Mouse (Mus musculus): ENCODE results near the gene Gm2056. TPM values are rescaled to one million over a fixed set of nuclear protein-coding genes. Genes with fewer than 3 reads are reported as not detected.
"Not testable (repeated sequence)": the region's sequence is repeated elsewhere in the genome, so short reads cannot be mapped to it uniquely, and the experiment has no call there.

Gene Gm2056
- total RNA-seq (2012; rRNA removed) (not detected in 2 replicates), polyA plus RNA-seq (2012; ENCODE audit: insufficient read depth in 1 of 2, insufficient read length in 2 of 2, low read depth in 1 of 2, low replicate concordance in 2 of 2, missing spikeins in 1 of 2) (not detected)

- H3K9me3 ChIP-seq (replicated peaks; ENCODE audit: insufficient read depth, low read length); H3K36me3 ChIP-seq (ENCODE audit: control insufficient read depth in 1 of 2, insufficient read depth in 2 of 2, low read length in 2 of 2); H3K4me3 ChIP-seq (ENCODE audit: control insufficient read depth in 1 of 2, insufficient read depth in 1 of 2, low read depth in 2 of 2, low read length in 2 of 2); DNase-seq (ENCODE audit: low read depth, low spot score); H3K79me2 ChIP-seq (ENCODE audit: control insufficient read depth, insufficient read depth, low read length, poor library complexity); H3K27me3 ChIP-seq (ENCODE audit: control insufficient read depth in 1 of 2, insufficient read depth in 2 of 2, low read length in 2 of 2); H3K4me1 ChIP-seq (ENCODE audit: control insufficient read depth in 1 of 2, insufficient read depth in 2 of 2, low read length in 2 of 2); H3K9ac ChIP-seq (ENCODE audit: control insufficient read depth, low read depth, low read length, poor library complexity, severe bottlenecking); H3K27ac ChIP-seq (ENCODE audit: control insufficient read depth, low read depth, low read length): not testable (repeated sequence)
Measured at GRCm38 (mm10) chr12:88026704-88027103, at the start of gene Gm2056. Gene Gm2056, plus strand, starts transcription at chr12:88027004.

DNA sequence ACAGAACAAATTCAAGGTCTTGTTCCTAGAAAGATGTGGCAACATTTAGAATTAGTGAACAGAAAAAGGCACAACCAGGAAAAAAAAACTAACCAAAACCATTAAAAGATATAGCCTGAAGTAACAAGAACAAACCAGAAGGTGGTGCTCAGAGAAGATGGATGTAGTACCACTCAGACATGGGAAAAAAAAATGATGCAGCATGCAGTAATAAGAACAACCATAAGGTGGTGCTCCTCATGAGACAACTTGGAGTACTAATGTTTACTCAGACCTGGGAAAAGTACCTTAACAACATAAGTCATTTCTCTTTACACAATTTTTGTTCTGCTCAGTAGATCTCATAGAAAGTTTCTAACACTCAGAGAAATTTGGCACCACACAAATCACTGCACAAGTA is 42.8 kb upstream of the Gm2056 start:
- not testable (repeated sequence) for H3K9ac ChIP-seq (ENCODE audit: control insufficient read depth, low read depth, low read length, poor library complexity, severe bottlenecking); H3K4me1 ChIP-seq (ENCODE audit: control insufficient read depth in 1 of 2, insufficient read depth in 2 of 2, low read length in 2 of 2); H3K4me3 ChIP-seq (ENCODE audit: control insufficient read depth in 1 of 2, insufficient read depth in 1 of 2, low read depth in 2 of 2, low read length in 2 of 2); H3K27ac ChIP-seq (ENCODE audit: control insufficient read depth, low read depth, low read length); H3K27me3 ChIP-seq (ENCODE audit: control insufficient read depth in 1 of 2, insufficient read depth in 2 of 2, low read length in 2 of 2); H3K79me2 ChIP-seq (ENCODE audit: control insufficient read depth, insufficient read depth, low read length, poor library complexity); H3K36me3 ChIP-seq (ENCODE audit: control insufficient read depth in 1 of 2, insufficient read depth in 2 of 2, low read length in 2 of 2); H3K9me3 ChIP-seq (replicated peaks; ENCODE audit: insufficient read depth, low read length)
- DNase-seq (ENCODE audit: low read depth, low spot score) = peak; percentile 41
- TF ChIP-seq RAD21 (IDR thresholded peaks at IDR 0.05; ENCODE audit: low read depth, low read length) (peak; percentile 33), CTCF (IDR thresholded peaks at IDR 0.05 in 2 of 3, conservative IDR thresholded peaks at IDR 0.05 in 1 of 3; ENCODE audit: control insufficient read depth in 1 of 3, insufficient read depth in 1 of 3, low read depth in 2 of 3, low read length in 3 of 3, poor library complexity in 1 of 3, severe bottlenecking in 1 of 3) (peak in 1 of 3 experiments; percentile 36; a peak in 2 of 6 replicates), ZC3H11A (IDR thresholded peaks at IDR 0.05; ENCODE audit: low read depth, low read length) (peak; percentile 32), SMC3 (IDR thresholded peaks at IDR 0.05; ENCODE audit: low read depth, low read length) (peak; percentile 47), ZNF384 (IDR thresholded peaks at IDR 0.05; ENCODE audit: low read depth, low read length) (0 out of 2 replicates have a peak, but pooled peaks have one; percentile 19)

- H3K9ac ChIP-seq (ENCODE audit: control insufficient read depth, low read depth, low read length, poor library complexity, severe bottlenecking); H3K27me3 ChIP-seq (ENCODE audit: control insufficient read depth in 1 of 2, insufficient read depth in 2 of 2, low read length in 2 of 2); H3K79me2 ChIP-seq (ENCODE audit: control insufficient read depth, insufficient read depth, low read length, poor library complexity); DNase-seq (ENCODE audit: low read depth, low spot score); H3K9me3 ChIP-seq (replicated peaks; ENCODE audit: insufficient read depth, low read length); H3K27ac ChIP-seq (ENCODE audit: control insufficient read depth, low read depth, low read length); H3K4me1 ChIP-seq (ENCODE audit: control insufficient read depth in 1 of 2, insufficient read depth in 2 of 2, low read length in 2 of 2); H3K36me3 ChIP-seq (ENCODE audit: control insufficient read depth in 1 of 2, insufficient read depth in 2 of 2, low read length in 2 of 2); H3K4me3 ChIP-seq (ENCODE audit: control insufficient read depth in 1 of 2, insufficient read depth in 1 of 2, low read depth in 2 of 2, low read length in 2 of 2): not testable (repeated sequence)
Measured at GRCm38 (mm10) chr12:88004118-88004517, 22.7 kb upstream of the Gm2056 start.

- H3K27ac ChIP-seq (ENCODE audit: control insufficient read depth, low read depth, low read length); H3K4me1 ChIP-seq (ENCODE audit: control insufficient read depth in 1 of 2, insufficient read depth in 2 of 2, low read length in 2 of 2); H3K79me2 ChIP-seq (ENCODE audit: control insufficient read depth, insufficient read depth, low read length, poor library complexity); DNase-seq (ENCODE audit: low read depth, low spot score); H3K36me3 ChIP-seq (ENCODE audit: control insufficient read depth in 1 of 2, insufficient read depth in 2 of 2, low read length in 2 of 2); H3K27me3 ChIP-seq (ENCODE audit: control insufficient read depth in 1 of 2, insufficient read depth in 2 of 2, low read length in 2 of 2); H3K9me3 ChIP-seq (replicated peaks; ENCODE audit: insufficient read depth, low read length); H3K9ac ChIP-seq (ENCODE audit: control insufficient read depth, low read depth, low read length, poor library complexity, severe bottlenecking); H3K4me3 ChIP-seq (ENCODE audit: control insufficient read depth in 1 of 2, insufficient read depth in 1 of 2, low read depth in 2 of 2, low read length in 2 of 2): not testable (repeated sequence)
Measured at GRCm38 (mm10) chr12:88011548-88011947, 15.3 kb upstream of the Gm2056 start, which contains the start of gene Gm2075. Gene Gm2075, plus strand, starts transcription at chr12:88011848.

GRCm38 (mm10) chr12:88018671-88019070 is 8.1 kb upstream of the Gm2056 start, which contains the start of gene Gm6803:
Gene Gm6803, minus strand, starts transcription at chr12:88018771.
- H3K27ac ChIP-seq (ENCODE audit: control insufficient read depth, low read depth, low read length); H3K27me3 ChIP-seq (ENCODE audit: control insufficient read depth in 1 of 2, insufficient read depth in 2 of 2, low read length in 2 of 2); H3K9me3 ChIP-seq (replicated peaks; ENCODE audit: insufficient read depth, low read length); H3K4me1 ChIP-seq (ENCODE audit: control insufficient read depth in 1 of 2, insufficient read depth in 2 of 2, low read length in 2 of 2); H3K79me2 ChIP-seq (ENCODE audit: control insufficient read depth, insufficient read depth, low read length, poor library complexity); H3K4me3 ChIP-seq (ENCODE audit: control insufficient read depth in 1 of 2, insufficient read depth in 1 of 2, low read depth in 2 of 2, low read length in 2 of 2); H3K9ac ChIP-seq (ENCODE audit: control insufficient read depth, low read depth, low read length, poor library complexity, severe bottlenecking); DNase-seq (ENCODE audit: low read depth, low spot score); H3K36me3 ChIP-seq (ENCODE audit: control insufficient read depth in 1 of 2, insufficient read depth in 2 of 2, low read length in 2 of 2): not testable (repeated sequence)
